Mouse (Mus musculus) gastrocnemius, postnatal 14 days (tissue): ENCODE results near the gene Acbd4. TPM values are rescaled to one million over a fixed set of nuclear protein-coding genes. Genes with fewer than 3 reads are reported as not detected.

Experiments used
- total RNA-seq, 2 experiments: library from RNA; stranded (reverse); gene quantifications; 2 replicates each; pipeline ENCODE4 v1.2.3; 2021

Acbd4 gene
- total RNA-seq, 2 experiments from 2014 or later, result 30.0 to 35.7 TPM

Other genes starting within 250 kb of the Acbd4 start
- 10 to 100 TPM; 31.1 to 31.7 TPM for gene Eftud2, start 220.7 kb upstream of the Acbd4 start, total RNA-seq
- not detected for gene Ccdc103, start 220.5 kb upstream of the Acbd4 start, total RNA-seq
- not detected for gene Fam187a, start 216.5 kb upstream of the Acbd4 start, total RNA-seq
- under 1 TPM; 0.16 to 0.23 TPM for gene Gfap, start 200.8 kb upstream of the Acbd4 start, total RNA-seq
- 1 to 10 TPM; 1.8 to 2.0 TPM for gene Kif18b, start 176.6 kb upstream of the Acbd4 start, total RNA-seq
- under 1 TPM; 0.20 to 0.41 TPM for gene C1ql1, start 155.0 kb upstream of the Acbd4 start, total RNA-seq
- gene Nmt1, start 73.5 kb upstream of the Acbd4 start, total RNA-seq, result 10 to 100 TPM; 42.8 to 44.0 TPM
- gene Dcakd, start 73.3 kb upstream of the Acbd4 start, total RNA-seq, result 10 to 100 TPM; 22.8 to 30.0 TPM
- 1 to 10 TPM; 4.5 TPM for gene Plcd3, start within 50 bp of the Acbd4 start, total RNA-seq
- 10 to 100 TPM; 20.7 to 21.5 TPM for gene Hexim1, start 14.5 kb downstream of the Acbd4 start, total RNA-seq
- gene Hexim2, start 30.7 kb downstream of the Acbd4 start, total RNA-seq, result 1 to 10 TPM; 2.7 to 3.8 TPM
- 1 to 10 TPM; 6.7 to 7.3 TPM for gene Fmnl1, start 69.4 kb downstream of the Acbd4 start, total RNA-seq
- gene 1700023F06Rik, start 106.9 kb downstream of the Acbd4 start, total RNA-seq, result not detected
- gene Spata32, start 116.8 kb downstream of the Acbd4 start, total RNA-seq, result not detected
- gene Map3k14, start 165.8 kb downstream of the Acbd4 start, total RNA-seq, result 1 to 10 TPM; 2.2 to 2.3 TPM